Mouse (Mus musculus) liver, embryonic 12.5 days (tissue): ENCODE measurements around the gene Ctag2. TPM values are rescaled to one million over a fixed set of nuclear protein-coding genes. Genes with fewer than 3 reads are reported as not detected.

Source experiments
- ATAC-seq: fragments of 200-750 bp; cut with Nextera tagmentation; 2 replicates; pipeline ENCODE4 v1.8.0; 2017; ENCODE audit warnings: moderate number of reproducible peaks, mild to moderate bottlenecking, moderate library complexity
- H3K27ac ChIP-seq: fragments of 300-500 bp; sonication (generic); 2 replicates; pipeline ENCODE4 v1.5.1; 2016; ENCODE audit warnings: mild to moderate bottlenecking
- H3K27me3 ChIP-seq: fragments of 300-500 bp; sonication (generic); replicated peaks from 2 replicates; pipeline ENCODE4 v1.6.1; 2016; ENCODE audit warnings: mild to moderate bottlenecking, moderate library complexity
- H3K36me3 ChIP-seq: fragments of 300-500 bp; sonication (generic); 2 replicates; pipeline ENCODE4 v1.6.1; 2016; ENCODE audit warnings: mild to moderate bottlenecking, moderate library complexity
- H3K4me1 ChIP-seq: fragments of 300-500 bp; sonication (generic); 2 replicates; pipeline ENCODE4 v1.6.1; 2016
- H3K4me2 ChIP-seq: fragments of 300-500 bp; sonication (generic); 2 replicates; pipeline ENCODE4 v1.6.1; 2016; ENCODE audit warnings: mild to moderate bottlenecking, moderate library complexity
- H3K4me3 ChIP-seq: fragments of 300-500 bp; sonication (generic); 2 replicates; pipeline ENCODE4 v1.5.1; 2016; ENCODE audit warnings: mild to moderate bottlenecking, moderate library complexity
- H3K9ac ChIP-seq: fragments of 300-500 bp; sonication (generic); 2 replicates; pipeline ENCODE4 v1.6.1; 2016; ENCODE audit warnings: mild to moderate bottlenecking, moderate library complexity
- H3K9me3 ChIP-seq: fragments of 300-500 bp; sonication (generic); replicated peaks from 2 replicates; pipeline ENCODE4 v1.6.1; 2016; ENCODE audit warnings: mild to moderate bottlenecking, moderate library complexity
- WGBS: fragments of 180-500 bp; shearing (Covaris S2); methylation state at CpG from one replicate; pipeline ENCODE4 v1.1.7; 2016; ENCODE audit not compliant: insufficient replicate concordance; 5-methylcytosine and 5-hydroxymethylcytosine counted together
- polyA plus RNA-seq: library from polyadenylated mRNA; unstranded; fragments of >200 nt; fragmentation: Nextera tagmentation; extraction: Ambion mirVana; gene quantifications from 2 replicates; pipeline ENCODE4 v1.2.1, GENCODE M21; 2016

Gene Ctag2
- not detected in 2 replicates for polyA plus RNA-seq

DNA sequence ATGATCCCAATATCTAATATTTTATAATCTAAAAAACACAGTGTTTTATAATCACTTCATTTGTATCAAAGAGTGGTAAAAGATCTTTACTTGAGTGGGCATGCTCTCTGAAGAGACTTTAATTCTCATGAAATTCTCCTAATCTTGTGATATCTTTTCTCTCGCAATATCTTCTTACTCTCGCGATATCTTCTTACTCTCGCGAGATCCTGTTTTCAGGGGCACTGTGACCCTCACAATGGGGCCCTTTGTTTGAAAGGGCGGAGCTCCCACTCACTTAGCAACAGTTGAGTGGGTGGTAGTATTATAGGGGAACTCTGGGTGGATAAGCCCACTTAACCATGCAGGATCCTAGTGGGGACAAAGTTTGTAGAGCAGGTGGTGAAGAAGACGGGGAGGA is at the start of gene Ctag2:
Ctag2 (plus strand) TSS at position 301 of the 400 bp plus-strand sequence.
- H3K4me1 ChIP-seq, result no peaks in the 10 kb centered on the region
- H3K4me3 ChIP-seq, result no peak within 1 kb of the TSS
- H3K27ac ChIP-seq, result no peak within 1 kb of the TSS
- no peaks in the 10 kb centered on the region for H3K27me3 ChIP-seq
- no peak within 1 kb of the TSS for H3K4me2 ChIP-seq
- H3K36me3 ChIP-seq, result no peaks in the 10 kb centered on the region
- no peak within 1 kb of the TSS for H3K9ac ChIP-seq
- no peak for ATAC-seq
- WGBS, result 84% methylated on average over 7 of the region's 7 CpGs
- no peaks in the 10 kb centered on the region for H3K9me3 ChIP-seq
